Mouse (Mus musculus) G1E (cell line): ENCODE measurements around the gene Rnf6. TPM values are rescaled to one million over a fixed set of nuclear protein-coding genes. Genes with fewer than 3 reads are reported as not detected.
"Not testable (repeated sequence)": the region's sequence is repeated elsewhere in the genome, so short reads cannot be mapped to it uniquely, and the experiment has no call there.

Experiments used
- ATAC-seq: 2 replicates; pipeline ENCODE4 v1.8.0; 2016; ENCODE audit warnings: mild to moderate bottlenecking; ENCODE audit not compliant: insufficient number of reproducible peaks, poor library complexity, low FRiP score, severe bottlenecking; ENCODE audit errors: extremely low read depth
- DNase-seq: peaks from one replicate; pipeline ENCODE4 v3.0.0; 2012; ENCODE audit warnings: low spot score
- H3K27me3 ChIP-seq: 2 replicates; pipeline ENCODE4 v1.6.1; 2012; ENCODE audit warnings: mild to moderate bottlenecking, low read length, inconsistent platforms; ENCODE audit not compliant: insufficient read depth
- H3K36me3 ChIP-seq: replicated peaks from 2 replicates; pipeline ENCODE3; 2012; ENCODE audit warnings: mild to moderate bottlenecking, inconsistent platforms
- H3K4me1 ChIP-seq: 2 replicates; pipeline ENCODE4 v1.6.1; 2012; ENCODE audit warnings: low read depth, low read length, inconsistent platforms, mixed read lengths; ENCODE audit not compliant: insufficient read depth
- H3K4me3 ChIP-seq: 2 replicates; pipeline ENCODE4 v1.5.1; 2012; ENCODE audit warnings: low read depth, mild to moderate bottlenecking, inconsistent platforms, low read length, moderate library complexity, mixed read lengths
- H3K9me3 ChIP-seq: replicated peaks from 2 replicates; pipeline ENCODE4 v1.6.1; 2012; ENCODE audit warnings: inconsistent platforms
- CTCF ChIP-seq: IDR thresholded peaks from 2 replicates; pipeline ENCODE4 v1.5.1; 2012; ENCODE audit warnings: low read depth, low read length, inconsistent platforms, mixed read lengths
- GATA1 ChIP-seq: IDR thresholded peaks from 2 replicates; pipeline ENCODE4 v1.6.1; 2012; ENCODE audit warnings: borderline replicate concordance, low read length, inconsistent platforms, mixed read lengths
- GATA2 ChIP-seq: IDR thresholded peaks from 2 replicates; pipeline ENCODE4 v1.6.1; 2012; ENCODE audit warnings: low read depth, low read length, inconsistent platforms, borderline replicate concordance
- POLR2AphosphoS5 ChIP-seq: IDR thresholded peaks from 2 replicates; pipeline ENCODE4 v1.6.1; 2012; ENCODE audit warnings: low read depth, low read length, inconsistent platforms; ENCODE audit not compliant: insufficient replicate concordance
- TAL1 ChIP-seq: conservative IDR thresholded peaks from 2 replicates; pipeline ENCODE4 v1.6.1; 2012; ENCODE audit warnings: low read depth, low read length, inconsistent platforms, mixed read lengths
- polyA plus RNA-seq: library from polyadenylated mRNA; stranded (reverse); fragments of >175 nt; gene quantifications from 2 replicates; pipeline ENCODE4 v1.2.3, GENCODE M21; 2012
- total RNA-seq, 2 experiments: library from RNA; stranded (forward) in 1 of 2; stranded (reverse) in 1 of 2; fragments of 200-1000 nt in 1 of 2; fragments of >200 nt in 1 of 2; fragmentation: Nextera tagmentation in 1 of 2; gene quantifications; 2 replicates each; pipeline ENCODE4 v1.2.3; 2014 to 2017

Gene Rnf6
- total and polyA plus RNA-seq, 3 experiments = 13.9 to 62.6 (median 56.4) TPM

DNA sequence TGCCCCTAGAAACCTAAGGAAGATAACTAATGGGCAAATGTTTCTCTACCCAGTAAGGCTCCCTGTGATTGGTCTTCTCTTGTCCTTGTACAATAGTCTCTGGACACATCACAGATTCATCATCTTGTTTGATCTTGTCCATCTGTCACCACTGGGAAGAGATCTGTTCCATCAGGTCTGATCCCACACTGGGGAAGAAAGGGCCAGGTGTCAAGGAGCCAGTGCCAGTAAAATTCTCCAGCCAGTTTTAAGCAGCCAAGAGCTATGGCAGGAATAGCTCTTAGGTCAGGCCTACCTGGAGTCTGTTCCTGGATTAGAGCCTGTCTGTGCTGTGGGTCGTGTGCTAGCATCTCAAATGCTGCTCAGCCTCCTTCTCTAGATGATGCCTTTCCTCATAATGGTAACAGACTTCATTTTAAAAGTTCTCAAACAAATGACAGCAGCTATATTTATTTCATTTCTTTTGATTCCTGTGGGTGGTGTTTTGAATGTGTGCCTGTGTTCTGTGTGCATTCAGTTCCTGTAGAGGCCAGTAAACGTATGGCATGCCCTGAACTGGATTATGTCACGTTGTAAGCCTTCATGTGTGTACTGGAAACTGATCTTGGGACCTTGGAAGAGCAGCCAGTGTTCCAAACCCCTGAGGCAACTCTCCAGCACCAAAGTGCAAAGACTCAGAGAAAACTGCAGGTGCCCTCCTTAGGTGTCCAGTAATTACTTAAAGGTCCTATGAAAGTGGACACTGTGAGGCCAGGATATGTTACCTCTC, 30.7 kb downstream of the Rnf6 start:
- no peak for DNase-seq
- Histone ChIP-seq H3K4me1 (no peaks in the 10 kb centered on the region), H3K4me3 (no peak overlapping the region), H3K27me3 (no peaks in the 10 kb centered on the region; the same call in 1 of the 2 replicates), H3K9me3 (no peaks in the 10 kb centered on the region), H3K36me3 (no peaks in the 10 kb centered on the region)
- ATAC-seq = no peak
- TF ChIP-seq GATA1 (no peak), GATA2 (no peak), TAL1 (no peak), CTCF (no peak), POLR2AphosphoS5 (no peak)

DNA sequence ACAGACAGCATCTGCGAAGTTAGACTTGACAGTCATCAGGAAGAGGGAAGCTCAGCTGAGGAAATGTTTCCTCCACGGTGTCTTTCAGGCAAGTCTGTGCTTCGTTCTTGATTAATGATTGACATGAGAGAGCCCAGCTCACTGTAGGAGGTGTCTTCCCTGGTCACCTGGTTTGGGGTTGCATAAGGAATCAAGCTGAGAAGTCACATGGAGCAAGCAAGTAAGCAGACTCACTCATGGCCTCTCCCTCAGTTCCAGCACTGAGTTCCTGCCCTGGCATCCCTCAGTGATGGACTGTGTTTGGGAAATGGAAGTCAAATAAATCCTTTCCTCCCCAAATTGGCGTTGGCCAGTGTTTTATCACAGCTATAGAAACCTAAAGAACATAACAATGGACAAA, 31.3 kb downstream of the Rnf6 start:
- H3K27me3 ChIP-seq = no peaks in the 10 kb centered on the region; the same call in 1 of the 2 replicates
- ATAC-seq (no peak), DNase-seq (no peak)
- TF ChIP-seq CTCF (no peak), GATA1 (no peak)
- H3K4me1 ChIP-seq = no peaks in the 10 kb centered on the region
- H3K36me3 ChIP-seq = no peaks in the 10 kb centered on the region
- no peaks in the 10 kb centered on the region for H3K9me3 ChIP-seq
- H3K4me3 ChIP-seq = no peak overlapping the region

DNA sequence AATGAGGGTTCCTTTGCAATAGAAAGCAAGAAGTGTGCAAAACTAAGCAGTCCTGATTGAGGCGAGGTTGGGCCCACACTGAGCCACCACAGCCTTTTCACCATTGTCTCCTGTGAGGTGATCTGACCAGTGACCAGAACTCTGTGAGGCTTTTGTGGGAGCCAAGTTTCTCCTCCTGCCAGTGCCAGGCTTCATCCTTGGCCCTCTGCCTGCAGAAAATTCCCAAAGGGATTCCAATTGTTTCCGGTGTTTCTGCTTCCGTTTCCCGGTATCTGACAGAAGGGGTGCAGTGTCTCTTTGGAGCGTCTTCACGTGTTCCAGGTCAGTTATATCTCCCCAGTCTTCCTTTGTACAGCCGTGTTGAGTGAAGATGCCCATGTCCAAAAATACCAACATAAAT, 32.6 kb downstream of the Rnf6 start:
- Histone ChIP-seq H3K9me3 (no peaks in the 10 kb centered on the region), H3K4me3 (no peak overlapping the region), H3K4me1 (no peaks in the 10 kb centered on the region), H3K36me3 (no peaks in the 10 kb centered on the region), H3K27me3 (no peaks in the 10 kb centered on the region; the same call in 1 of the 2 replicates)
- TF ChIP-seq GATA1 (no peak), GATA2 (no peak), CTCF (no peak), TAL1 (no peak), POLR2AphosphoS5 (no peak)
- DNase-seq (no peak), ATAC-seq (no peak)

DNA sequence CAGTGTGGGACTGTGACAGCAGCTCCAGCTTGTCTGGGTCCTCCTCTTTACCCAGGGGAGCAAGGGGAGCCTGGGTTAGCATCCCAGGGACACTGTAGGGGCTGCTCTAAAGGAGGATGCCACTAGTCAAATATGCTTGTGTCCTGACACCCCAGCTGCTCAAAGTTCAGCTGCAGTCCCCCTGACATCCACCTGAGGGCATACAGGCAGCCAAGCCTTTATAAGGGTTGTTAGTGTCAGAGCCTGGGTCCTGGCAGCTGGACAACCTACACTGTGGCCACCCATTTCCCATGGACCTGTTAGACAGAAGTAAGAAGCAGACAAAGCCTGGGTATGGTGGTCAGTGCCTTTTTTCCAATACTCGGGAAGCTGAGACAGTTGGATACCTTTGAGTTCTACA, 33.2 kb downstream of the Rnf6 start:
- H3K4me1 ChIP-seq = no peaks in the 10 kb centered on the region
- H3K27me3 ChIP-seq = peaks cover 2% of the 10 kb centered on the region
- no peaks in the 10 kb centered on the region for H3K9me3 ChIP-seq
- TF ChIP-seq TAL1 (no peak), POLR2AphosphoS5 (no peak), GATA2 (no peak), CTCF (no peak), GATA1 (no peak)
- no peak for DNase-seq
- ATAC-seq = no peak
- no peaks in the 10 kb centered on the region for H3K36me3 ChIP-seq
- H3K4me3 ChIP-seq = no peak overlapping the region

DNA sequence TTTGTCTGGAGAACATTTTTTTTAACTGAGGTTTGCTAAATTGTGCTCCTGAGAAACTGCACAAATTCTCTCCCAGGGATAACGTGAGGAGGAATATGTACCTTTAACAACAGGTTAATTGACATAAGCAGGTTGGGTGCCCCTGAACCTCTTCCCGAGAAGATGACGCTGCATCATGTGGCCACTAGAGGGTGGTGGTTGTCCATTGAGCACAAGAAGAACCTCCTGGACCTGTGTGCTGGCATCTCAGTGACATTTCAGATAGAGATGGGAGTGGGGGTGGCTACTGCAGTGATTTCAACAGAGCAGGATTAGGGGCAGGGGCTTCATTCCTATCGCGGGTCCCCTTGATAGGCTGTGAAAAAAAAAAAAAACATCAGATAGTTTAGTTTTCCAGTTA, 33.9 kb downstream of the Rnf6 start:
- DNase-seq, H3K27me3 ChIP-seq, H3K4me1 ChIP-seq, H3K36me3 ChIP-seq, H3K9me3 ChIP-seq, H3K4me3 ChIP-seq: not testable (repeated sequence)
- TF ChIP-seq CTCF = peak; percentile 35
- peak; percentile 52; the same call in 1 of the 2 replicates for ATAC-seq

DNA sequence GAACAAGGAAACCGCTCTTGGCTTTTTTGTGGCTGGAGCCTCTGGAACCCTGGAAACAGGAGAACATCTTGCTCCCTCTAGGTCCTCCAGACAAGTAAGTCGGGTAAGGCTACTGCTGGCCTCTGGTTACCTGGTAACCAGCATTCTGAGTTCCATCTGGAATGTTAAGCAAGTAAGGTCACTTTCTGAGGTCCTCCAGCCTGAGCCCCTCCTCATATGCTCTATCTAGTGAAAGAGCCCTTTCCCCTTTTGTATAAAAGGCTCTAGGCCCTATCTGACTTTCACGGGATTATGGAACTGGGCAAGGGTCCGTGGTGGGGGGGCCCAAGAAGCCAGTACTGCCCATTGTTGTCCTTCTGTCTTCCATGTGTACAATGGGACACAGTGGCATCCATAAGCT, 36.2 kb downstream of the Rnf6 start, which contains the start of gene 1700001J03Rik:
1700001J03Rik (minus strand) TSS at position 101 of the 400 bp plus-strand sequence.
- not testable (repeated sequence) for H3K9me3 ChIP-seq, ATAC-seq, H3K4me3 ChIP-seq, H3K4me1 ChIP-seq, H3K27me3 ChIP-seq, H3K36me3 ChIP-seq, DNase-seq

DNA sequence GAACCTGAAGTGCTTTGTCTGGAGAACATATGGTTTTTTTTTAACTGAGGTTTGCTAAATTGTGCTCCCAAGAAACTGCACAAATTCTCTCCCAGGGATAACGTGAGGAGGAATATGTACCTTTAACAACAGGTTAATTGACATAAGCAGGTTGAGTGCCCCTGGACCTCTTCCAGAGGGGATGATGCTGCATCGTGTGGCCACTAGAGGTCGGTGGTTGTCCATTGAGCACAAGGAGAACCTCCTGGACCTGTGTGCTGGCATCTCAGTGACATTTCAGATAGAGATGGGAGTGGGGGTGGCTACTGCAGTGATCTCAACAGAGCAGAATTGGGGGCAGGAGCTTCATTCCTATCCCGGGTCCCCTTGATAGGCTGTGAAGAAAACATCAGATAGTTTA, 48.6 kb downstream of the Rnf6 start:
- H3K36me3 ChIP-seq, DNase-seq, H3K9me3 ChIP-seq, H3K27me3 ChIP-seq, ATAC-seq, H3K4me1 ChIP-seq, H3K4me3 ChIP-seq: not testable (repeated sequence)

DNA sequence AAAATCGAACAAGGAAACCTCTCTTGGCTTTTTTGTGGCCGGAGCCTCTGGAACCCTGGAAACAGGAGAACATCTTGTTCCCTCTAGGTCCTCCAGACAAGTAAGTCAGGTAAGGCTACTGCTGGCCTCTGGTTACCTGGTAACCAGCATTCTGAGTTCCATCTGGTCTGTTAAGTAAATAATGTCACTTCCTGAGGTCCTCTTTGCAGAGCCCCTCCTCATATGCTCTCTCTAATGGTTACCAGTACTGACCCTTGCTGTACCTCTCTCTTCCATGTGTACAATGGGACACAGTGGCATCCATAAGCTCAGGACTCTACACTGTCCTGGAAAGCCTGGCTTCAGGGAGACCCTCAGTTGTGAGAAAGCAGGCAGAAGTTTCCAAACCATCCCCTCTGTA, 50.7 kb downstream of the Rnf6 start, which contains the start of gene Gm6309:
Gm6309 (minus strand) TSS at position 101 of the 400 bp plus-strand sequence.
- not testable (repeated sequence) for H3K9me3 ChIP-seq, DNase-seq, ATAC-seq

DNA sequence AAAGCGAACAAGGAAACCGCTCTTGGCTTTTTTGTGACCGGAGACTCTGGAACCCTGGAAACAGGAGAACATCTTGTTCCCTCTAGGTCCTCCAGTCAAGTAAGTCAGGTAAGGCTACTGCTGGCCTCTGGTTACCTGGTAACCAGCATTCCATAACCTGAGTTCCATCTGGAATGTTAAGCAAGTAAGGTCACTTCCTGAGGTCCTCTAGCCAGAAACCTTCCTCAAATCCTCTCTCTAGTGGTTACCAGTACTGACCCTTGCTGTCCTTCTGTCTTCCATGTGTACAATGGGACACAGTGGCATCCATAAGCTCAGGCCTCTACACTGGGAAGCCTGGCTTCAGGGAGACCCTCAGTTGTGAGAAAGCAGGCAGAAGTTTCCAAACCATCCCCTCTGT, 60.9 kb downstream of the Rnf6 start, which contains the start of gene Gm5565:
Gm5565 (minus strand) TSS at position 101 of the 400 bp plus-strand sequence.
- ATAC-seq, H3K36me3 ChIP-seq, H3K4me1 ChIP-seq, DNase-seq, H3K4me3 ChIP-seq, H3K9me3 ChIP-seq, H3K27me3 ChIP-seq: not testable (repeated sequence)

More for the DNA sequence above, 50.7 kb downstream of the Rnf6 start, which contains the start of gene Gm6309:
- H3K4me1 ChIP-seq, H3K4me3 ChIP-seq, H3K27me3 ChIP-seq, H3K36me3 ChIP-seq: not testable (repeated sequence)
